In genomic region chr4:154914707-154915106, GRCm38 (mm10) we compare ENCODE assay signal across 29 mouse cellular contexts. TPM values are rescaled to one million over a fixed set of nuclear protein-coding genes. Genes with fewer than 3 reads are reported as not detected.
DNase-seq lines count a peak whose midpoint lies in the region; ATAC-seq and TF ChIP-seq lines count a peak whose summit lies in the region.
"Had no signal": no experiment of that assay in that cellular context is flagged by ENCODE, and none has a peak within 500 bp of the region (broad histone marks: within the 10 kb centered on the region; RNA-seq: fewer than 3 reads in every experiment).

No protein-coding gene starts in this region.

- dilution Hi-C loops in CH12.LX (cut with MboI; ENCODE audit: extremely low pct_ligation_motif_present, extremely low pct_unique_long_range_greater_than_20kb, low sequenced_read_pairs): no loop called here

- no peaks in the 10 kb centered on the region for H3K36me3 ChIP-seq in kidney, adult 2 months (ENCODE audit: control insufficient read depth, insufficient read depth, low read length)
- H3K36me3 ChIP-seq in kidney, embryonic 16.5 days (ENCODE audit: insufficient read depth, low read length): no peaks in the 10 kb centered on the region
- H3K36me3 ChIP-seq in CH12.LX (replicated peaks in 1 of 2; ENCODE audit: control insufficient read depth in 1 of 2, insufficient read depth in 1 of 2, low read length in 1 of 2): peaks cover 24 to 31% of the 10 kb centered on the region in 2 experiments
- H3K36me3 ChIP-seq in intestine, embryonic 16.5 days (ENCODE audit: control insufficient read depth, insufficient read depth, low read length): no peaks in the 10 kb centered on the region
- peaks cover 61% of the 10 kb centered on the region for H3K36me3 ChIP-seq in liver, embryonic 13.5 days
- H3K36me3 ChIP-seq: hindbrain, embryonic 10.5 days; lung, embryonic 15.5 days; midbrain, embryonic 15.5 days; neural tube, embryonic 13.5 days; stomach, embryonic 15.5 days had no signal

- H3K79me2 ChIP-seq in CH12.LX (replicated peaks; ENCODE audit: control insufficient read depth, extremely low read depth, insufficient read depth, poor library complexity, severe bottlenecking): no peaks in the 10 kb centered on the region

- H3K9ac ChIP-seq in kidney, embryonic 16.5 days (replicated peaks; ENCODE audit: low read length): no peak overlapping the region
- peak overlapping the region; percentile 5; the same call in 1 of the 2 replicates for H3K9ac ChIP-seq in CH12.LX (ENCODE audit: insufficient read depth, low read depth)
- H3K9ac ChIP-seq in intestine, embryonic 16.5 days (ENCODE audit: low read depth, low read length): no peak overlapping the region
- peak overlapping the region; percentile 69; the same call in 1 of the 2 replicates for H3K9ac ChIP-seq in liver, embryonic 13.5 days
- H3K9ac ChIP-seq: lung, embryonic 15.5 days; midbrain, embryonic 15.5 days; neural tube, embryonic 13.5 days; stomach, embryonic 15.5 days had no signal

- in situ Hi-C loops in CH12.LX (cut with MboI; ENCODE audit: low pct_ligation_motif_present, low pct_unique_long_range_greater_than_20kb, low sequenced_read_pairs): no loop called here

- ATAC-seq in kidney, embryonic 16.5 days (ENCODE audit: low FRiP score, low TSS enrichment): no peak
- ATAC-seq in intestine, embryonic 16.5 days: peak; percentile 92
- ATAC-seq in liver, embryonic 13.5 days (ENCODE audit: low read depth): no peak
- ATAC-seq: forebrain, embryonic 14.5 days; hindbrain, embryonic 16.5 days; midbrain, embryonic 15.5 days had no signal

- no peak for TF ChIP-seq EP300 in CH12.LX (IDR thresholded peaks at IDR 0.05; ENCODE audit: low read length)

- WGBS in kidney, adult 2 months: 88% methylated on average over 3 of the region's 3 CpGs
- WGBS in kidney, embryonic 16.5 days: 79% methylated on average over 3 of the region's 3 CpGs
- WGBS in intestine, embryonic 16.5 days: 51% methylated on average over 3 of the region's 3 CpGs
- 32% methylated on average over 3 of the region's 3 CpGs for WGBS in liver, embryonic 13.5 days (ENCODE audit: insufficient replicate concordance)

- H3K4me2 ChIP-seq in kidney, embryonic 16.5 days (replicated peaks; ENCODE audit: low read depth, low read length): no peak overlapping the region
- H3K4me2 ChIP-seq in CH12.LX (ENCODE audit: insufficient read depth, low read depth, poor library complexity, severe bottlenecking): peak overlapping the region; percentile 74; the same call in 1 of the 2 replicates
- no peak overlapping the region for H3K4me2 ChIP-seq in intestine, embryonic 16.5 days (ENCODE audit: low read depth, low read length)
- no peak overlapping the region for H3K4me2 ChIP-seq in liver, embryonic 13.5 days
- H3K4me2 ChIP-seq: heart, embryonic 11.5 days; lung, embryonic 15.5 days; midbrain, embryonic 15.5 days; neural tube, embryonic 13.5 days; stomach, embryonic 15.5 days had no signal

- H3K27me3 ChIP-seq in kidney, adult 2 months (replicated peaks; ENCODE audit: control insufficient read depth, insufficient read depth, low read length): no peaks in the 10 kb centered on the region
- H3K27me3 ChIP-seq in kidney, embryonic 16.5 days (ENCODE audit: insufficient read depth, low read length): no peaks in the 10 kb centered on the region
- no peaks in the 10 kb centered on the region for H3K27me3 ChIP-seq in CH12.LX (replicated peaks)
- H3K27me3 ChIP-seq in intestine, embryonic 16.5 days (replicated peaks; ENCODE audit: control insufficient read depth, insufficient read depth, low read length): no peaks in the 10 kb centered on the region
- H3K27me3 ChIP-seq in liver, embryonic 13.5 days: no peaks in the 10 kb centered on the region
- H3K27me3 ChIP-seq: lung, embryonic 15.5 days; midbrain, embryonic 15.5 days; neural tube, embryonic 13.5 days; stomach, embryonic 15.5 days had no signal

- no peaks in the 10 kb centered on the region for H3K9me3 ChIP-seq in kidney, embryonic 16.5 days (ENCODE audit: low read length)
- H3K9me3 ChIP-seq in CH12.LX (replicated peaks; ENCODE audit: low read length): peaks cover 14% of the 10 kb centered on the region
- H3K9me3 ChIP-seq in intestine, embryonic 16.5 days (ENCODE audit: control insufficient read depth, low read length): no peaks in the 10 kb centered on the region
- 0 out of 2 replicates have a peak, but pooled peaks cover 4% of the 10 kb centered on the region for H3K9me3 ChIP-seq in liver, embryonic 13.5 days (replicated peaks)
- H3K9me3 ChIP-seq: hindbrain, embryonic 10.5 days; lung, embryonic 15.5 days; megakaryocyte, embryonic 14.5 days; midbrain, embryonic 15.5 days; neural tube, embryonic 13.5 days; stomach, embryonic 15.5 days had no signal

- TF ChIP-seq RAD21 in CH12.LX (IDR thresholded peaks at IDR 0.05; ENCODE audit: low read depth, low read length): no peak

- no peak for TF ChIP-seq CTCF in kidney, adult 2 months (conservative IDR thresholded peaks at IDR 0.05; ENCODE audit: insufficient read depth, insufficient read length, low read depth, low read length)
- TF ChIP-seq CTCF in CH12.LX (conservative IDR thresholded peaks at IDR 0.05 in 1 of 2, IDR thresholded peaks at IDR 0.05 in 1 of 2; ENCODE audit: low read depth in 2 of 2, low read length in 2 of 2): no peak

- H3K4me1 ChIP-seq in kidney, adult 2 months (ENCODE audit: control insufficient read depth, insufficient read depth, low read length): no peaks in the 10 kb centered on the region
- peaks cover 7% of the 10 kb centered on the region for H3K4me1 ChIP-seq in kidney, embryonic 16.5 days (ENCODE audit: insufficient read depth, low read length)
- peaks cover 53 to 70% of the 10 kb centered on the region in 2 experiments for H3K4me1 ChIP-seq in CH12.LX (ENCODE audit: control insufficient read depth in 1 of 2, insufficient read depth in 2 of 2)
- peaks cover 39% of the 10 kb centered on the region for H3K4me1 ChIP-seq in intestine, embryonic 16.5 days (ENCODE audit: control insufficient read depth, insufficient read depth, low read length)
- peaks cover 91% of the 10 kb centered on the region for H3K4me1 ChIP-seq in liver, embryonic 13.5 days (replicated peaks)
- H3K4me1 ChIP-seq: midbrain, embryonic 15.5 days; neural tube, embryonic 13.5 days had no signal

- DNase-seq in kidney, adult 2 months: peak; percentile 77
- DNase-seq in CH12.LX (ENCODE audit: extremely low read depth): no peak
- DNase-seq in liver, embryonic 13.5 days: no peak
- DNase-seq in cerebellum, adult 11 months: no peak
- no peak for DNase-seq in layer of hippocampus, postnatal 10 days (ENCODE audit: low spot score in 2 of 2)
- no peak for DNase-seq in adrenal gland, postnatal 4 days (ENCODE audit: low spot score in 2 of 2)
- DNase-seq: cerebellum, adult 2 months; layer of hippocampus, adult 9-11 months; lung, postnatal 36 days; right cerebral cortex, adult 18-20 months; right cerebral cortex, postnatal 4 days; thymus, postnatal 36 days had no signal

- TF ChIP-seq POLR2A in kidney, adult 2 months (IDR thresholded peaks at IDR 0.05; ENCODE audit: low read depth, low read length): no peak
- TF ChIP-seq POLR2A in CH12.LX (IDR thresholded peaks at IDR 0.05; ENCODE audit: low read depth, low read length): no peak; the same call in 1 of the 2 replicates

- H3K27ac ChIP-seq in kidney, adult 2 months (ENCODE audit: insufficient read depth, low read depth, low read length): no peak overlapping the region
- H3K27ac ChIP-seq in kidney, embryonic 16.5 days (ENCODE audit: low read length): no peak overlapping the region
- peak overlapping the region; percentile 94 for H3K27ac ChIP-seq in CH12.LX (ENCODE audit: insufficient read depth, low read depth)
- H3K27ac ChIP-seq in intestine, embryonic 16.5 days (ENCODE audit: low read length): no peak overlapping the region
- H3K27ac ChIP-seq in liver, embryonic 13.5 days: peak overlapping the region; percentile 98
- H3K27ac ChIP-seq: hindbrain, embryonic 10.5 days; left cerebral cortex, adult 2 months; lung, embryonic 15.5 days; midbrain, embryonic 15.5 days; neural tube, embryonic 13.5 days; stomach, embryonic 15.5 days had no signal

- no peak overlapping the region for H3K4me3 ChIP-seq in kidney, adult 2 months (ENCODE audit: insufficient read depth, low read depth, low read length)
- no peak overlapping the region for H3K4me3 ChIP-seq in kidney, embryonic 16.5 days (ENCODE audit: low read length)
- no peak overlapping the region for H3K4me3 ChIP-seq in CH12.LX (replicated peaks in 1 of 3; ENCODE audit: low read depth in 2 of 3, low read length in 2 of 3, poor library complexity in 1 of 3)
- H3K4me3 ChIP-seq in intestine, embryonic 16.5 days (ENCODE audit: low read length): no peak overlapping the region
- no peak overlapping the region for H3K4me3 ChIP-seq in liver, embryonic 13.5 days (replicated peaks)
- H3K4me3 ChIP-seq: hindbrain, embryonic 10.5 days; left cerebral cortex, adult 2 months; lung, embryonic 15.5 days; megakaryocyte, embryonic 14.5 days; midbrain, embryonic 15.5 days; neural tube, embryonic 13.5 days; stomach, embryonic 15.5 days had no signal

RNA-seq across cellular contexts. Expression of gene Tnfrsf14, which starts 13.7 kb away (rescaled TPM):
- polyA plus RNA-seq in kidney, adult 2 months (2012; rRNA removed): 12.1 and 19.4 TPM in 2 replicates
- polyA plus RNA-seq in kidney, embryonic 16.5 days (2015; fragmentation: Nextera tagmentation; extraction: Ambion mirVana): 0.74 and 0.95 TPM in 2 replicates
- total RNA-seq in CH12.LX (2012; rRNA removed) (68.3 and 109 TPM in 2 replicates), CH12.LX (2014; rRNA removed) (21.0 and 25.9 TPM in 2 replicates)
- polyA plus RNA-seq in CH12.LX (2012; ENCODE audit: insufficient read length, low read depth): 19.8 and 20.0 TPM in 2 replicates
- 2.3 and 3.5 TPM in 2 replicates for polyA plus RNA-seq in intestine, embryonic 16.5 days (2015; fragmentation: Nextera tagmentation; extraction: Ambion mirVana)
- 49.5 and 51.7 TPM in 2 replicates for polyA plus RNA-seq in liver, embryonic 13.5 days (2015; fragmentation: Nextera tagmentation; extraction: Ambion mirVana)
- 1 to 10 TPM; 1.0 to 1.7 TPM for total RNA-seq in layer of hippocampus, postnatal 10 days (2021)
- total RNA-seq in adrenal gland, postnatal 4 days (2021): 10 to 100 TPM; 10.6 to 13.2 TPM
- polyA plus RNA-seq: forebrain, embryonic 14.5 days had no signal

RNA-seq across cellular contexts. Expression of gene Fam213b, which starts 15.8 kb away (rescaled TPM):
- 74.0 and 92.4 TPM in 2 replicates for polyA plus RNA-seq in kidney, adult 2 months (2012; rRNA removed)
- polyA plus RNA-seq in kidney, embryonic 16.5 days (2015; fragmentation: Nextera tagmentation; extraction: Ambion mirVana): 39.1 and 42.2 TPM in 2 replicates
- total RNA-seq in CH12.LX (2012; rRNA removed) (28.3 and 49.8 TPM in 2 replicates), CH12.LX (2014; rRNA removed) (6.1 and 7.5 TPM in 2 replicates)
- polyA plus RNA-seq in CH12.LX (2012; ENCODE audit: insufficient read length, low read depth): 5.5 and 7.0 TPM in 2 replicates
- polyA plus RNA-seq in intestine, embryonic 16.5 days (2015; fragmentation: Nextera tagmentation; extraction: Ambion mirVana): 39.7 and 42.8 TPM in 2 replicates
- polyA plus RNA-seq in liver, embryonic 13.5 days (2015; fragmentation: Nextera tagmentation; extraction: Ambion mirVana): 9.0 and 9.2 TPM in 2 replicates
- 10 to 100 TPM; 36.2 to 39.0 TPM for total RNA-seq in layer of hippocampus, postnatal 10 days (2021)
- total RNA-seq in adrenal gland, postnatal 4 days (2021): 10 to 100 TPM; 35.7 to 41.1 TPM

RNA-seq across cellular contexts. Expression of gene Mmel1, which starts 45.3 kb away (rescaled TPM):
- polyA plus RNA-seq in kidney, adult 2 months (2012; rRNA removed): 0.03 and 0.19 TPM in 2 replicates
- 0.17 TPM in 1 of 2 replicates, not detected in the other for polyA plus RNA-seq in kidney, embryonic 16.5 days (2015; fragmentation: Nextera tagmentation; extraction: Ambion mirVana)
- 2.0 and 3.9 TPM in 2 replicates for total RNA-seq in CH12.LX (2012; rRNA removed)
- 2.0 and 2.2 TPM in 2 replicates for total RNA-seq in CH12.LX (2014; rRNA removed)
- 0.70 and 0.71 TPM in 2 replicates for polyA plus RNA-seq in CH12.LX (2012; ENCODE audit: insufficient read length, low read depth)
- 0.10 and 0.39 TPM in 2 replicates for polyA plus RNA-seq in intestine, embryonic 16.5 days (2015; fragmentation: Nextera tagmentation; extraction: Ambion mirVana)
- polyA plus RNA-seq in liver, embryonic 13.5 days (2015; fragmentation: Nextera tagmentation; extraction: Ambion mirVana): 2.4 TPM in 2 replicates
- total RNA-seq in layer of hippocampus, postnatal 10 days (2021): under 1 TPM; 0.22 to 0.23 TPM
- under 1 TPM; 0.65 to 0.76 TPM for total RNA-seq in adrenal gland, postnatal 4 days (2021)
- total RNA-seq: gastrocnemius, adult 8-10 months had no signal
- polyA plus RNA-seq: CD4-positive, CD25-positive, alpha-beta regulatory T cell, adult 4 months; large intestine, adult 2 months had no signal

RNA-seq across cellular contexts. Expression of gene Hes5, which starts 46.0 kb away (rescaled TPM):
- not detected in 2 replicates for polyA plus RNA-seq in kidney, adult 2 months (2012; rRNA removed)
- 17.2 and 20.1 TPM in 2 replicates for polyA plus RNA-seq in kidney, embryonic 16.5 days (2015; fragmentation: Nextera tagmentation; extraction: Ambion mirVana)
- total RNA-seq in CH12.LX (2012; rRNA removed) (6.2 and 6.8 TPM in 2 replicates), CH12.LX (2014; rRNA removed) (2.1 and 2.7 TPM in 2 replicates)
- 1.5 and 1.7 TPM in 2 replicates for polyA plus RNA-seq in CH12.LX (2012; ENCODE audit: insufficient read length, low read depth)
- 1.3 and 1.4 TPM in 2 replicates for polyA plus RNA-seq in intestine, embryonic 16.5 days (2015; fragmentation: Nextera tagmentation; extraction: Ambion mirVana)
- polyA plus RNA-seq in liver, embryonic 13.5 days (2015; fragmentation: Nextera tagmentation; extraction: Ambion mirVana): 0.08 and 0.23 TPM in 2 replicates
- 10 to 100 TPM; 75.7 to 81.7 TPM for total RNA-seq in layer of hippocampus, postnatal 10 days (2021)
- total RNA-seq in adrenal gland, postnatal 4 days (2021): 1 to 10 TPM in 1 of 2 experiments, under 1 TPM in 1; 0.96 to 2.2 TPM
- total RNA-seq: adrenal gland, adult 18-20 months; gastrocnemius, adult 8-10 months had no signal
- polyA plus RNA-seq: heart, postnatal 0 days had no signal

RNA-seq across cellular contexts. Expression of gene Pank4, which starts 49.2 kb away (rescaled TPM):
- polyA plus RNA-seq in kidney, adult 2 months (2012; rRNA removed): 37.5 and 41.5 TPM in 2 replicates
- 51.9 and 53.8 TPM in 2 replicates for polyA plus RNA-seq in kidney, embryonic 16.5 days (2015; fragmentation: Nextera tagmentation; extraction: Ambion mirVana)
- total RNA-seq in CH12.LX (2012; rRNA removed) (30.6 and 34.7 TPM in 2 replicates), CH12.LX (2014; rRNA removed) (27.6 and 28.1 TPM in 2 replicates)
- 22.4 and 23.2 TPM in 2 replicates for polyA plus RNA-seq in CH12.LX (2012; ENCODE audit: insufficient read length, low read depth)
- 32.4 and 34.2 TPM in 2 replicates for polyA plus RNA-seq in intestine, embryonic 16.5 days (2015; fragmentation: Nextera tagmentation; extraction: Ambion mirVana)
- polyA plus RNA-seq in liver, embryonic 13.5 days (2015; fragmentation: Nextera tagmentation; extraction: Ambion mirVana): 23.9 and 27.0 TPM in 2 replicates
- 10 to 100 TPM; 26.9 to 31.9 TPM for total RNA-seq in layer of hippocampus, postnatal 10 days (2021)
- total RNA-seq in adrenal gland, postnatal 4 days (2021): 10 to 100 TPM; 32.4 to 39.2 TPM

Comparison
In these comparisons a context has a peak if more than half of its experiments do, and no peak if none do; other contexts are left out.
1. H3K27ac ChIP-seq: peak in CH12.LX (single experiment) and liver, embryonic 13.5 days (single experiment); none in kidney, adult 2 months (single experiment), kidney, embryonic 16.5 days (single experiment) and intestine, embryonic 16.5 days (single experiment).
2. H3K9ac ChIP-seq: peak in CH12.LX (single experiment) and liver, embryonic 13.5 days (single experiment); none in kidney, embryonic 16.5 days (single experiment) and intestine, embryonic 16.5 days (single experiment).